Mouse (Mus musculus): ENCODE data around the gene Paox. TPM values are rescaled to one million over a fixed set of nuclear protein-coding genes. Genes with fewer than 3 reads are reported as not detected.
A peak's percentile ranks its signal among the peaks of the same experiment; 100 is the strongest.
"Not testable (repeated sequence)": the region's sequence is repeated elsewhere in the genome, so short reads cannot be mapped to it uniquely, and the experiment has no call there.

Paox gene
- polyA plus RNA-seq, 1 experiment = not detected

GRCm38 (mm10) chr7:140127911-140128310 lies 12.3 kb downstream of the Paox start:
- Histone ChIP-seq H3K9me3 (ENCODE audit: control insufficient read depth, low read length) (no peaks in the 10 kb centered on the region), H3K36me3 (ENCODE audit: control insufficient read depth) (no peaks in the 10 kb centered on the region; the same call in 1 of the 2 replicates), H3K27me3 (ENCODE audit: control insufficient read depth) (no peaks in the 10 kb centered on the region), H3K4me3 (replicated peaks) (no peak overlapping the region), H3K4me1 (ENCODE audit: control insufficient read depth) (peaks cover 27% of the 10 kb centered on the region)
- TF ChIP-seq GATA1 (IDR thresholded peaks at IDR 0.05; ENCODE audit: low read length) (no peak), TAL1 (IDR thresholded peaks at IDR 0.05; ENCODE audit: low read length) (no peak)

- not testable (repeated sequence) for H3K9me3 ChIP-seq (ENCODE audit: control insufficient read depth, low read length); H3K4me1 ChIP-seq (ENCODE audit: control insufficient read depth); H3K27me3 ChIP-seq (ENCODE audit: control insufficient read depth); H3K4me3 ChIP-seq (replicated peaks); H3K36me3 ChIP-seq (ENCODE audit: control insufficient read depth)
Measured at GRCm38 (mm10) chr7:140132184-140132583, 16.6 kb downstream of the Paox start.

GRCm38 (mm10) chr7:140134033-140134432 lies 18.4 kb downstream of the Paox start:
- not testable (repeated sequence) for H3K27me3 ChIP-seq (ENCODE audit: control insufficient read depth); H3K9me3 ChIP-seq (ENCODE audit: control insufficient read depth, low read length); H3K4me3 ChIP-seq (replicated peaks); H3K36me3 ChIP-seq (ENCODE audit: control insufficient read depth)
- H3K4me1 ChIP-seq (ENCODE audit: control insufficient read depth) = peaks cover 13% of the 10 kb centered on the region

- H3K4me3 ChIP-seq (replicated peaks) = no peak overlapping the region
- H3K9me3 ChIP-seq (ENCODE audit: control insufficient read depth, low read length) = no peaks in the 10 kb centered on the region
- peaks cover 13% of the 10 kb centered on the region for H3K4me1 ChIP-seq (ENCODE audit: control insufficient read depth)
- no peaks in the 10 kb centered on the region for H3K27me3 ChIP-seq (ENCODE audit: control insufficient read depth)
- TF ChIP-seq TAL1 (IDR thresholded peaks at IDR 0.05; ENCODE audit: low read length) (no peak), GATA1 (IDR thresholded peaks at IDR 0.05; ENCODE audit: low read length) (no peak)
- H3K36me3 ChIP-seq (ENCODE audit: control insufficient read depth) = no peaks in the 10 kb centered on the region
Measured at GRCm38 (mm10) chr7:140135106-140135770, 19.6 kb downstream of the Paox start.

- Histone ChIP-seq H3K9me3 (ENCODE audit: control insufficient read depth, low read length) (no peaks in the 10 kb centered on the region), H3K27me3 (ENCODE audit: control insufficient read depth) (no peaks in the 10 kb centered on the region), H3K36me3 (ENCODE audit: control insufficient read depth) (no peaks in the 10 kb centered on the region), H3K4me1 (ENCODE audit: control insufficient read depth) (peaks cover 13% of the 10 kb centered on the region), H3K4me3 (replicated peaks) (peak within 1 kb of the TSS; percentile 86)
- TF ChIP-seq TAL1 (IDR thresholded peaks at IDR 0.05; ENCODE audit: low read length) = no peak
Measured at GRCm38 (mm10) chr7:140137135-140138020, 21.8 kb downstream of the Paox start, which contains the start of gene Mtg1. Gene Mtg1 (plus strand): TSS chr7:140137564.

GRCm38 (mm10) chr7:140138021-140138310 lies 22.4 kb downstream of the Paox start:
- Histone ChIP-seq H3K9me3 (ENCODE audit: control insufficient read depth, low read length) (no peaks in the 10 kb centered on the region), H3K27me3 (ENCODE audit: control insufficient read depth) (no peaks in the 10 kb centered on the region), H3K4me3 (replicated peaks) (peak overlapping the region; percentile 86), H3K36me3 (ENCODE audit: control insufficient read depth) (no peaks in the 10 kb centered on the region), H3K4me1 (ENCODE audit: control insufficient read depth) (peaks cover 13% of the 10 kb centered on the region)
- TF ChIP-seq TAL1 (IDR thresholded peaks at IDR 0.05; ENCODE audit: low read length) (no peak), GATA1 (IDR thresholded peaks at IDR 0.05; ENCODE audit: low read length) (no peak)

GRCm38 (mm10) chr7:140141350-140141749 lies 25.8 kb downstream of the Paox start:
- H3K27me3 ChIP-seq (ENCODE audit: control insufficient read depth) = no peaks in the 10 kb centered on the region
- peaks cover 17% of the 10 kb centered on the region for H3K36me3 ChIP-seq (ENCODE audit: control insufficient read depth)
- H3K4me3 ChIP-seq (replicated peaks) = no peak overlapping the region
- no peaks in the 10 kb centered on the region for H3K9me3 ChIP-seq (ENCODE audit: control insufficient read depth, low read length)
- TF ChIP-seq GATA1 (IDR thresholded peaks at IDR 0.05; ENCODE audit: low read length) (no peak), TAL1 (IDR thresholded peaks at IDR 0.05; ENCODE audit: low read length) (no peak)
- peaks cover 13% of the 10 kb centered on the region for H3K4me1 ChIP-seq (ENCODE audit: control insufficient read depth)

- no peaks in the 10 kb centered on the region for H3K9me3 ChIP-seq (ENCODE audit: control insufficient read depth, low read length)
- no peak overlapping the region for H3K4me3 ChIP-seq (replicated peaks)
- no peaks in the 10 kb centered on the region for H3K27me3 ChIP-seq (ENCODE audit: control insufficient read depth)
- H3K4me1 ChIP-seq (ENCODE audit: control insufficient read depth) = no peaks in the 10 kb centered on the region; the same call in none of the 2 replicates
- TF ChIP-seq GATA1 (IDR thresholded peaks at IDR 0.05; ENCODE audit: low read length) (no peak), TAL1 (IDR thresholded peaks at IDR 0.05; ENCODE audit: low read length) (no peak)
- peaks cover 37% of the 10 kb centered on the region for H3K36me3 ChIP-seq (ENCODE audit: control insufficient read depth)
Measured at GRCm38 (mm10) chr7:140144550-140144949, 29.0 kb downstream of the Paox start.

GRCm38 (mm10) chr7:140153383-140153782 lies 37.8 kb downstream of the Paox start:
- Histone ChIP-seq H3K9me3 (ENCODE audit: control insufficient read depth, low read length) (no peaks in the 10 kb centered on the region), H3K27me3 (ENCODE audit: control insufficient read depth) (peaks cover 30% of the 10 kb centered on the region), H3K4me1 (ENCODE audit: control insufficient read depth) (no peaks in the 10 kb centered on the region), H3K4me3 (replicated peaks) (no peak overlapping the region), H3K36me3 (ENCODE audit: control insufficient read depth) (peaks cover 16% of the 10 kb centered on the region)
- no peak for TF ChIP-seq TAL1 (IDR thresholded peaks at IDR 0.05; ENCODE audit: low read length)
- no peak for TF ChIP-seq GATA1 (IDR thresholded peaks at IDR 0.05; ENCODE audit: low read length)

Measured in erythroblast, embryonic 14.5 days (primary cell).